Mouse (Mus musculus): ENCODE results near the gene Psma6. TPM values are rescaled to one million over a fixed set of nuclear protein-coding genes. Genes with fewer than 3 reads are reported as not detected.

Gene Psma6
- polyA plus RNA-seq, 1 experiment from 2014 or later: 407 TPM

GRCm38 (mm10) chr12:55407888-55408287 is 23.9 kb downstream of the Psma6 start:
- Histone ChIP-seq H3K4me1 (ENCODE audit: control insufficient read depth, insufficient read depth, low read length) (no peaks in the 10 kb centered on the region), H3K4me2 (ENCODE audit: low read depth, low read length) (no peak overlapping the region), H3K27ac (ENCODE audit: low read length) (no peak overlapping the region), H3K4me3 (ENCODE audit: low read length) (no peak overlapping the region), H3K27me3 (replicated peaks; ENCODE audit: control insufficient read depth, insufficient read depth, low read length) (no peaks in the 10 kb centered on the region), H3K36me3 (ENCODE audit: control insufficient read depth, insufficient read depth, low read length) (0 out of 2 replicates have a peak, but pooled peaks cover 7% of the 10 kb centered on the region), H3K9me3 (ENCODE audit: control insufficient read depth, low read length) (no peaks in the 10 kb centered on the region), H3K9ac (ENCODE audit: low read depth, low read length) (no peak overlapping the region)
- no peak for ATAC-seq
- WGBS: 83% methylated on average over 5 of the region's 5 CpGs

DNA sequence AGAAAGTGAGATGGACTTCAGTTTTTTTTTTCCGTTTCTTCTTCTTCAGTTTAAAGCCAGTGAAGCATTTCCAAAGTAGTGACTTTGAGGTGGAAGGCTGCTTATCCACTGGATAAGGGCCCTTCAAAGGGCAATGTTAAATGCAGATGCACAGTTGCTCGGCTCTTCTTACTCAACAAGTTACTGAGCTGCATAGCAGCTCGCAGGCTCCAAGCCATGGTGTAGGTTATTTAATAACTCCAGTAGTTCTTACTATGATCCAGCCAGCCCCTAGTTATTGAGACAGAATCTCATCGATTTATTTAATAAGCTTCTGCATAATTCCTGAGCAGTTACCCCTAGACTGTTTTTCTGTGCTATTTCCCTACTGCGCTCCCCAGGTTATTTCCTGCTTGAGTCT is 31.2 kb downstream of the Psma6 start:
- no peaks in the 10 kb centered on the region for H3K9me3 ChIP-seq (ENCODE audit: control insufficient read depth, low read length)
- no peak overlapping the region for H3K4me3 ChIP-seq (ENCODE audit: low read length)
- WGBS: 97% methylated on average over 5 of the region's 5 CpGs
- H3K27me3 ChIP-seq (replicated peaks; ENCODE audit: control insufficient read depth, insufficient read depth, low read length): no peaks in the 10 kb centered on the region
- H3K36me3 ChIP-seq (ENCODE audit: control insufficient read depth, insufficient read depth, low read length): peaks cover 19% of the 10 kb centered on the region
- no peak overlapping the region for H3K4me2 ChIP-seq (ENCODE audit: low read depth, low read length)
- no peak overlapping the region for H3K9ac ChIP-seq (ENCODE audit: low read depth, low read length)
- H3K27ac ChIP-seq (ENCODE audit: low read length): 0 out of 2 replicates have a peak overlapping the region, but pooled peaks have one; percentile 19
- no peak for ATAC-seq
- no peaks in the 10 kb centered on the region for H3K4me1 ChIP-seq (ENCODE audit: control insufficient read depth, insufficient read depth, low read length)

DNA sequence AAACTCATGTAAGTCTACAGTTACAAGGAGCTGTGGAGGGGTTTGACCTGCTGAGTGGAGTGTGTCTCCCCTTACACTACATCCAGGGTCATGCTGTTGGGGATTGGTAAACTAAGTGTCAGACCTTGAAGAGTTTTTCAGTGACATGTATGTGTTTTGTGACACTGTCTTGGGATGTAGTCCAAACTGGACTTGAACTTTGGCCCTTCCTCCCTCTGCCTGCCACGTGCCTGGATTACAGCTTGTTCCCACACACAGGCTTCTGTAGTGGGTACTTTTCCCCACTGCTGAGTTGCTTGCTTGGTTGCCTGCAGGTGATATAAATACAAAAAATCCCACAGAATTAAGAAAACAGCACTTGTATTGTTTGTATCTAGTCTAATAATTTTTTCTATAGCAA is 31.7 kb downstream of the Psma6 start:
- H3K27me3 ChIP-seq (replicated peaks; ENCODE audit: control insufficient read depth, insufficient read depth, low read length): no peaks in the 10 kb centered on the region
- H3K4me1 ChIP-seq (ENCODE audit: control insufficient read depth, insufficient read depth, low read length): no peaks in the 10 kb centered on the region
- WGBS: 56% methylated on average over 1 of the region's 1 CpGs
- no peak overlapping the region for H3K4me3 ChIP-seq (ENCODE audit: low read length)
- no peaks in the 10 kb centered on the region for H3K9me3 ChIP-seq (ENCODE audit: control insufficient read depth, low read length)
- H3K4me2 ChIP-seq (ENCODE audit: low read depth, low read length): no peak overlapping the region
- H3K9ac ChIP-seq (ENCODE audit: low read depth, low read length): no peak overlapping the region
- H3K36me3 ChIP-seq (ENCODE audit: control insufficient read depth, insufficient read depth, low read length): peaks cover 24% of the 10 kb centered on the region
- peak; percentile 76 for ATAC-seq
- 0 out of 2 replicates have a peak overlapping the region, but pooled peaks have one; percentile 19 for H3K27ac ChIP-seq (ENCODE audit: low read length)

- Histone ChIP-seq H3K9me3 (ENCODE audit: control insufficient read depth, low read length) (no peaks in the 10 kb centered on the region), H3K9ac (ENCODE audit: low read depth, low read length) (no peak overlapping the region), H3K4me2 (ENCODE audit: low read depth, low read length) (no peak overlapping the region), H3K27me3 (replicated peaks; ENCODE audit: control insufficient read depth, insufficient read depth, low read length) (no peaks in the 10 kb centered on the region), H3K4me3 (ENCODE audit: low read length) (no peak overlapping the region), H3K4me1 (ENCODE audit: control insufficient read depth, insufficient read depth, low read length) (no peaks in the 10 kb centered on the region), H3K36me3 (ENCODE audit: control insufficient read depth, insufficient read depth, low read length) (peaks cover 17% of the 10 kb centered on the region), H3K27ac (ENCODE audit: low read length) (no peak overlapping the region)
- no peak for ATAC-seq
- 91% methylated on average over 24 of the region's 24 CpGs for WGBS
Observed at GRCm38 (mm10) chr12:55420220-55420619, 36.2 kb downstream of the Psma6 start.

GRCm38 (mm10) chr12:55422057-55422456 is 38.0 kb downstream of the Psma6 start:
- 22% methylated on average over 3 of the region's 3 CpGs for WGBS
- H3K27me3 ChIP-seq (replicated peaks; ENCODE audit: control insufficient read depth, insufficient read depth, low read length): no peaks in the 10 kb centered on the region
- no peak for ATAC-seq

GRCm38 (mm10) chr12:55426300-55426699 is 42.3 kb downstream of the Psma6 start:
- WGBS: 93% methylated on average over 7 of the region's 7 CpGs
- ATAC-seq: no peak
- no peaks in the 10 kb centered on the region for H3K27me3 ChIP-seq (replicated peaks; ENCODE audit: control insufficient read depth, insufficient read depth, low read length)
- H3K4me3 ChIP-seq (ENCODE audit: low read length): no peak overlapping the region
- H3K4me1 ChIP-seq (ENCODE audit: control insufficient read depth, insufficient read depth, low read length): no peaks in the 10 kb centered on the region
- no peak overlapping the region for H3K4me2 ChIP-seq (ENCODE audit: low read depth, low read length)
- no peaks in the 10 kb centered on the region for H3K9me3 ChIP-seq (ENCODE audit: control insufficient read depth, low read length)
- H3K27ac ChIP-seq (ENCODE audit: low read length): no peak overlapping the region
- H3K36me3 ChIP-seq (ENCODE audit: control insufficient read depth, insufficient read depth, low read length): no peaks in the 10 kb centered on the region
- H3K9ac ChIP-seq (ENCODE audit: low read depth, low read length): no peak overlapping the region

More at GRCm38 (mm10) chr12:55422057-55422456, 38.0 kb downstream of the Psma6 start:
- Histone ChIP-seq H3K4me1 (ENCODE audit: control insufficient read depth, insufficient read depth, low read length) (no peaks in the 10 kb centered on the region), H3K27ac (ENCODE audit: low read length) (no peak overlapping the region), H3K9me3 (ENCODE audit: control insufficient read depth, low read length) (no peaks in the 10 kb centered on the region), H3K9ac (ENCODE audit: low read depth, low read length) (no peak overlapping the region), H3K4me3 (ENCODE audit: low read length) (no peak overlapping the region), H3K4me2 (ENCODE audit: low read depth, low read length) (no peak overlapping the region), H3K36me3 (ENCODE audit: control insufficient read depth, insufficient read depth, low read length) (peaks cover 12% of the 10 kb centered on the region)

DNA sequence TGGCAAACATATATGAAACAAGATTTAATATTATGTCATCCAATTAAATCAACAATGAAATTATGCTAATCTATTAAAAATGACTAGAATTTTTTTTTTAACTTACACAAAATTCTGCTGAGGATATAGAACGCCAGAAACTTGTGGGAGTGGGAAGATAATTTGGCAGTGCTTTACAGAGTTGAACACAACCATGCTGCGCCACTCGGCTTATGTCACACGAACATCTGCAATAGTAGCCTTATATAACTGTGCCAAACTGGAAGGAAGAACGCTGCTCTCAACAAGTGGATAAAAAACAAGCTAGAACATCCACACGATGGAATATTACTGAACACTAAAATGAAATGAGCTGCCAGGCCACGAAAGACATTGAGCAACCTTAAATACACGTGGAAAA is 45.2 kb downstream of the Psma6 start:
- no peak overlapping the region for H3K4me3 ChIP-seq (ENCODE audit: low read length)
- no peak for ATAC-seq
- H3K4me2 ChIP-seq (ENCODE audit: low read depth, low read length): no peak overlapping the region
- H3K27me3 ChIP-seq (replicated peaks; ENCODE audit: control insufficient read depth, insufficient read depth, low read length): no peaks in the 10 kb centered on the region
- no peak overlapping the region for H3K9ac ChIP-seq (ENCODE audit: low read depth, low read length)
- H3K4me1 ChIP-seq (ENCODE audit: control insufficient read depth, insufficient read depth, low read length): no peaks in the 10 kb centered on the region
- H3K9me3 ChIP-seq (ENCODE audit: control insufficient read depth, low read length): no peaks in the 10 kb centered on the region
- WGBS: 82% methylated on average over 8 of the region's 8 CpGs
- H3K36me3 ChIP-seq (ENCODE audit: control insufficient read depth, insufficient read depth, low read length): no peaks in the 10 kb centered on the region
- H3K27ac ChIP-seq (ENCODE audit: low read length): no peak overlapping the region

DNA sequence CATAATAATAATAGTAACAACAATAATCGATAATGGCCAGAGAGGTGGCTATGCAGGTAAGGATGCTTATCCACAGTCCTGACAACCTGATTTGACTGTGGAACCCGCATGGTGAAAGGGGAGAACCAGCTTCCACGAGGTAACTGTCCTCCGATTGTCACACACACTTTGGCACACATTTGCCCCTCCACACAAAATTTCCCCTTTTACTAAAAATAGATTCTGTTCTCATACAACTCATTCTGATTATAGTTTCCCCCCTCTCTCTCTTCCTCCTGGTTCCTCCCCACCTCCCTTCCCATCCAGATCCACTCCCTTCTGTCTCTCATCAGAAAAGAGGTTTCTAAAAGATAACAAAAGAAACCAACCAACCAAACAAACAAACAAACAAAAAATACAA is 45.9 kb downstream of the Psma6 start:
- 84% methylated on average over 4 of the region's 4 CpGs for WGBS
- Histone ChIP-seq H3K4me1 (ENCODE audit: control insufficient read depth, insufficient read depth, low read length) (no peaks in the 10 kb centered on the region), H3K4me3 (ENCODE audit: low read length) (no peak overlapping the region), H3K9ac (ENCODE audit: low read depth, low read length) (no peak overlapping the region), H3K4me2 (ENCODE audit: low read depth, low read length) (no peak overlapping the region), H3K9me3 (ENCODE audit: control insufficient read depth, low read length) (no peaks in the 10 kb centered on the region), H3K27me3 (replicated peaks; ENCODE audit: control insufficient read depth, insufficient read depth, low read length) (no peaks in the 10 kb centered on the region), H3K27ac (ENCODE audit: low read length) (no peak overlapping the region), H3K36me3 (ENCODE audit: control insufficient read depth, insufficient read depth, low read length) (no peaks in the 10 kb centered on the region)
- ATAC-seq: no peak

- H3K27ac ChIP-seq (ENCODE audit: low read length): no peak overlapping the region
- no peak overlapping the region for H3K4me2 ChIP-seq (ENCODE audit: low read depth, low read length)
- H3K4me1 ChIP-seq (ENCODE audit: control insufficient read depth, insufficient read depth, low read length): peaks cover 11% of the 10 kb centered on the region
- no peaks in the 10 kb centered on the region for H3K36me3 ChIP-seq (ENCODE audit: control insufficient read depth, insufficient read depth, low read length)
- WGBS: 91% methylated on average over 7 of the region's 7 CpGs
- no peak for ATAC-seq
- H3K4me3 ChIP-seq (ENCODE audit: low read length): no peak overlapping the region
- H3K9me3 ChIP-seq (ENCODE audit: control insufficient read depth, low read length): no peaks in the 10 kb centered on the region
- H3K9ac ChIP-seq (ENCODE audit: low read depth, low read length): no peak overlapping the region
- no peaks in the 10 kb centered on the region for H3K27me3 ChIP-seq (replicated peaks; ENCODE audit: control insufficient read depth, insufficient read depth, low read length)
Observed at GRCm38 (mm10) chr12:55432284-55432919, 48.4 kb downstream of the Psma6 start.

DNA sequence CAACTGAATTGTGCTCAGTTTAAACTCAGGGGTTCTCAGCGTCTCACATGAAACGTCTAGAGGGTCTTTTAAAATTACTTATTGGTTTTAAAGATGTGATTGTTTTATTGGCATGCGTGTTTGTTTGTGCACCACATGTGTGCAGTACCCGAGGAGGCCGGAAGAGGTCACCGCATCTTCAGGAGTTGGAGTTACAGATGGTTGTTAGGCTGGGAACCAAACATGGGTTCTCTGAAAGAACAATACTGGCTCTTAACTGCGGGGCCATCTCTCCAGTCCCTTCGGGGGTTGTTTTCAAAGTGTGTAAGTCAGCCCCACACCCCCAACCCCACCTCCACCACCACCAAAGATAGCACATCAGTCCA is 48.9 kb downstream of the Psma6 start:
- Histone ChIP-seq H3K27me3 (replicated peaks; ENCODE audit: control insufficient read depth, insufficient read depth, low read length) (no peaks in the 10 kb centered on the region), H3K4me1 (ENCODE audit: control insufficient read depth, insufficient read depth, low read length) (peaks cover 16% of the 10 kb centered on the region), H3K36me3 (ENCODE audit: control insufficient read depth, insufficient read depth, low read length) (no peaks in the 10 kb centered on the region), H3K9ac (ENCODE audit: low read depth, low read length) (no peak overlapping the region), H3K27ac (ENCODE audit: low read length) (no peak overlapping the region), H3K4me2 (ENCODE audit: low read depth, low read length) (no peak overlapping the region), H3K4me3 (ENCODE audit: low read length) (no peak overlapping the region), H3K9me3 (ENCODE audit: control insufficient read depth, low read length) (no peaks in the 10 kb centered on the region)
- no peak for ATAC-seq
- 94% methylated on average over 8 of the region's 8 CpGs for WGBS

Data from intestine, embryonic 16.5 days (tissue).